Mouse (Mus musculus) left cerebral cortex, adult 2 months (tissue): ENCODE results near the gene Fam163a. TPM values are rescaled to one million over a fixed set of nuclear protein-coding genes. Genes with fewer than 3 reads are reported as not detected.

Experiments
- DNase-seq, 2 experiments: peaks; one replicate each; pipeline ENCODE4 v3.0.0; 2021 to 2022; ENCODE audit warnings: low spot score in 2 of 2, mixed read lengths in 1 of 2; ENCODE audit errors: extremely low spot score in 1 of 2
- H3K27ac ChIP-seq: fragments of 200-600 bp; 2 replicates; pipeline ENCODE4 v1.8.1; 2022
- H3K4me3 ChIP-seq: fragments of 200-600 bp; 2 replicates; pipeline ENCODE4 v1.8.1; 2022
- CTCF ChIP-seq: fragments of 200-600 bp; IDR thresholded peaks from 2 replicates; pipeline ENCODE4 v1.8.1; 2022; ENCODE audit warnings: antibody characterized with exemption, mild to moderate bottlenecking, moderate library complexity
- intact Hi-C: fragments of 180-260 bp; cut with DNase I; formaldehyde crosslinking; loops from one replicate; pipeline ENCODE4 v1.15.1; 2025
- total RNA-seq, 2 experiments: library from RNA; stranded (reverse); gene quantifications; 2 replicates each; pipeline ENCODE4 v1.2.3; 2021

Fam163a gene
- total RNA-seq, 2 experiments from 2014 or later: 8.0 to 8.4 TPM

DNA sequence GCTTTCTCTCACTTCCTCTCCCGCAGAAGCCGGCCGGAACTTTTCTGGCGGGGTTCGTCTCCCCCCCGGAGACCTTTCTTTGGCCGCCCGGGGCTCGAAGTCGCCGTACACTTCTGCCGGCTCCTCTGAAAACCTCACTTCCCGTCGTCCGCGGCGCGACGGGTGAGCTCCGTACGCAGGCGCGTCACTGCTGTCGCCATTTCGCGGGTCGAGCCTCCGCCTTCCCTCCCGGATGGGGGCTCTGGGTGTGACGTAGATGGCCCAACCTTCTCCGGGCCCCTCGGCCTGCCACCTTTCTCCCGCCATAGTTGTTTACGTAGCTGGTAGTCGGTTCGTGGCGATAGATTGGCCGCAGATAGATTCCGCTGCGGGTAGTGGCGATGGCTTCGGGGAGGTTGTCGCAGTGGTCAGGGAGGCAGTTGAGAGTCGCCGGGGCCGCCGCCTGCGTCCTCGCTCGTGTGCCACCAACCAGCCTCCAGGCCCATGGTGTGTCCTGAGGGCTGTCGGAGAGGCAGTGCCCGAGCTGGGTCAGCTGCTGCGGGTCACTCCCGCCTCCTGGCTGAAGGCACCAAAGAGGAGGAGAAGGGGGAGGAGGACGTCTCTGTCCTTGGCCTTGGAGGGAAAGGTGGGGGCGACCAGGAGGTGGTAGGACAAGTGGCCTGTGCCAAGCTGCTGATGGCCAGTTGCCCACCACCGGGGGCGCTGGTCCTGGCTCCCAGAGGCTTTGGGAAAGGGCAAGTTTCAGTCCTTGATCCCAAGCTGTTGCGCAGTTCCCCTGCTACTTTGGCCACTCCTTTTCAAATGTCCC lies 168.7 kb downstream of the Fam163a start, which contains the start of gene Tor1aip1:
Tor1aip1 (minus strand) TSS at position 551 of the 808 bp plus-strand sequence.
- Histone ChIP-seq H3K27ac (peak within 1 kb of the TSS; percentile 100), H3K4me3 (peak within 1 kb of the TSS; percentile 89)
- intact Hi-C loops: loop anchor here (1.0 kb wide), 1 partner anchor 63 kb away; the partner anchor contains the start of gene Cep350
- TF ChIP-seq CTCF: peak; percentile 81
- DNase-seq: peak; percentile 97 to 98

DNA sequence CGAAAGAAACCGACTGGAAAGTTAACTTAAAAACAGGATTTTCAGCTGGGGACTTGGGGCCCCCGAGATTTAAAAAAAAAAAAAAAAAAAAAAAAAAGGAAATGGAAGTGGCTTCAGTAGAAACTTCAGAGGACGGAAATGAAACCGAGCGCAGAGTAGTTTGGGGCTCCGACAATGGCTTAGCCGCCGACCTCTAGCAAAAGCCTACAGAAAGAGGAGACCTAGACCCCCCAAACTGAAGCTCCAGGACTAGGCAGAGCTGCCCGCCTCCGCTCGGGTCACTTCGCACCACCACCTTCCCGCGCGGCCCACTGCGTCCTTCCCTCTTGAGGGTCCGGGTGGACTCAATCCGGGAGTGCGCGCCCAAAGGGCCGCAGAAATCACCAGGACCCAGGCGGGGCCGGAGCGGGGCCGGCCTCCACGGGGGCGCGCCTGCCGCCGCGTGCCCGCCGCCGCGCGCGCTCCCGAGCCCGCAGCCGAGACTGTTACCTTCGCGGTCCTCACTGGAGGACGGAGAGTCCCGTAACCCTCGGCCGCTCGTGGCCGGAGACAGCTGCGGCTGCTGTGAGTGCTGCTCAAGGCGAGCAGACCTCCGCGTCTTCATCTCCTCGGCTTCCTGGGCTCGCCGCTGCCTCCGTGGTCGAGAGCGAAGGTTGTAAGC lies 169.4 kb downstream of the Fam163a start, which contains the start of gene Tor1aip2:
Tor1aip2 (plus strand) TSS at position 135 of the 661 bp plus-strand sequence.
- intact Hi-C loops: no loop called here
- Histone ChIP-seq H3K4me3 (peak within 1 kb of the TSS; percentile 89), H3K27ac (peak within 1 kb of the TSS; percentile 100)
- no peak for TF ChIP-seq CTCF
- peak in 1 of 2 experiments; percentile 71 for DNase-seq

DNA sequence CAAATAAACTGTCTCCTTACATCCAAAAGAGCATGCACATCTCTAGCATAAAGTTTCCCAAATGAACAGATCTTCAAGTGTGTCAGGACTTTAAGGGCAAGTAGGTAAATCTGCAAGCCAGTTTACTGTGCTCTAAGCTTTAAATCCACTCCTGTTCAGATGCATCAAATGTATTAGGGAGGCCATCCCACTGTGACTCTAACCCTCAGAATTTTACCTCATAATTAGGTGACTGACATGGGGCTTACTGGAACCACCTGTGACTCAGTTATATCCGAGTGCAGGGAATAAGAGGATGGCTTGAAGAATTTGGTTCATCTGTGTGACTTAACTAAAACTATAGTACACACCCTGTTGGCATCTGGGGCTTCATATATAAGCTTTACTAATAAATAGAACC lies 170.2 kb downstream of the Fam163a start:
- TF ChIP-seq CTCF: no peak
- Histone ChIP-seq H3K4me3 (peak overlapping the region; percentile 89), H3K27ac (no peak overlapping the region)
- DNase-seq: no peak
- intact Hi-C loops: no loop called here

DNA sequence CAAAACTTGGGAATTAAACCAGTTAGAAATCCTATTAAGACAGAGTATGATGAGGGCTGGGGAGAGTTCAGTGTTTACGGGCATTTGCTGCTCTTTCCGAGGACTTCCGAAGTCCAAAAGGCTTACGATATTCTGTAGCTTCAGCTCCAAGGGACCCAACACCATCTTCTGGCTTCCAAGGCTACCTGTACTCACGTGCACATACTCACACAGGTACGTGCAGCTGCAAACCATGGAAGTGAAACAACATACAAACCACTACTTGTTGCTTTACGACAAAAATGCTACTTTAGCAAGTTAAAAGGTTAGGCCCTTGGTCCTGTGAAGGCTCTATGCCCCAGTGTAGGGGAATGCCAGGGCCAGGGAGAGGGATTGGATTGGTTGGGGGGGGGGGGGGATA lies 170.9 kb downstream of the Fam163a start:
- DNase-seq: no peak
- intact Hi-C loops: no loop called here
- no peak for TF ChIP-seq CTCF
- Histone ChIP-seq H3K27ac (no peak overlapping the region), H3K4me3 (no peak overlapping the region)

DNA sequence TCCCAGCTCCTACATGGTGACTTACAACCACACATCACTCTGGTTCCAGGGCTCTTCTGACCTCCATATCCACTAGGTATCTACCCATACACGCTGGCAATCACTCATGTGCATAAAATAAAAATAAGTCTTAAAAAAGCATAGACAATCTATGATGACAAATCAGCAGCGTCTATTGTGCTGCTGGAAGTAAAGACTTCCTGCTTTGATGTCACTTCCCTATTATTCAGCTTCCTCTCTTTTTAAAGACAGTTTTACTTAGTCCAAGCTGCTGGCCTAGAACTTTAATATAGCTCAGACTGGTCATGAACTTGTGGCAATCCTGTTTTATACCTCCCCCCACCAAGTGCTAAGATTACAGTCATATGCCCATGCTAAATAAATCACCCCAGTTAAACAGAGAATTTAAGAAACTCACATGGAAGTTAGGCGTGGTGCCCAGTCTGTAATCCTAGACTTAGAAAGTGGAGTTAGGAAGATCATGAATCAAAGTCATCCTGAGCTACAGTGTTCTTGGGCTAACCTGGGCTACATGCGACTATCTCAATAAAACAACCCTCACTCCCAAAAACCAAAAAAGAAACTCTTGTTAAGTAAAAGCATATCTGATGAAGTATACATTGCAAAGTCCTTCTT lies 176.4 kb downstream of the Fam163a start:
- Histone ChIP-seq H3K27ac (no peak overlapping the region), H3K4me3 (no peak overlapping the region)
- intact Hi-C loops: no loop called here
- no peak for DNase-seq
- TF ChIP-seq CTCF: no peak

DNA sequence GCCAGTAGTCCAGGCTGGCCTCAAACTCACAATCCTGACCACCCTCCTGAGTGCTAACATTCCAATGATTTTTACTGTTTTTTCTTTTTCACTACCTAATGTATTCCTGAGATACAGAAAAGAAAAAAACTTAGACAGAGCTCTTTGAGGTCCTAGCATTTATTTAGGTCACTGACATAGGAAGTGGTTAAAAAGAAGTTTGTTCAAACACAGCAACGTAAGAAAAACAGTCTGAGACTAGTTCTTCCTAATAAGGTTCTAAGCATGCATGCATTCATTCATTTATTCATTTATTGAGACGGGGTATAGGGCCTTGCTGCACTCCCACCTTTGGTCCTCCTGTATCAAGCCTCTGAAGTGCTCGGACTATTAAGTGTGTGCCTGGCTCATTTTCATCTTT lies 177.0 kb downstream of the Fam163a start:
- no peak overlapping the region for H3K4me3 ChIP-seq
- intact Hi-C loops: no loop called here
- TF ChIP-seq CTCF: no peak
- H3K27ac ChIP-seq: no peak overlapping the region
- no peak for DNase-seq

Other genes starting within 250 kb of the Fam163a start
- 10 to 100 TPM; 47.4 to 50.4 TPM for gene Cep350, start 231.8 kb downstream of the Fam163a start, total RNA-seq
- 10 to 100 TPM; 45.2 to 47.9 TPM for gene Tor1aip2, start 169.6 kb downstream of the Fam163a start, total RNA-seq
- 10 to 100 TPM; 28.5 to 31.2 TPM for gene Tor1aip1, start 168.5 kb downstream of the Fam163a start, total RNA-seq
- 1 to 10 TPM; 2.7 to 2.9 TPM for gene Tdrd5, start 98.6 kb upstream of the Fam163a start, total RNA-seq
- under 1 TPM; 0.51 to 0.70 TPM for gene Nphs2, start 105.7 kb upstream of the Fam163a start, total RNA-seq
- 100 to 1,000 TPM; 298 to 346 TPM for gene Gm2000, start 161.0 kb upstream of the Fam163a start, total RNA-seq
- gene Axdnd1, start 216.1 kb upstream of the Fam163a start, total RNA-seq: 1 to 10 TPM in 1 of 2 experiments, under 1 TPM in 1; 0.36 to 1.1 TPM